Mouse (Mus musculus): ENCODE results near the gene Rbfox1.

GRCm38 (mm10) chr16:7051991-7052390 lies 1166.8 kb downstream of the Rbfox1 start:
- TF ChIP-seq CTCF (IDR thresholded peaks at IDR 0.05) (no peak), POLR2A (IDR thresholded peaks at IDR 0.05; ENCODE audit: insufficient read depth, low read depth, low read length) (no peak)
